Mouse (Mus musculus): ENCODE results near the gene Kalrn. TPM values are rescaled to one million over a fixed set of nuclear protein-coding genes. Genes with fewer than 3 reads are reported as not detected.

The Kalrn gene
- total and polyA plus RNA-seq, 2 experiments from 2014 or later: 19.4 to 44.5 TPM

GRCm38 (mm10) chr16:34516891-34517398, 56.4 kb downstream of the Kalrn start:
- ATAC-seq (ENCODE audit: insufficient read depth, low read depth) (no peak), DNase-seq (ENCODE audit: low spot score) (no peak)
- Histone ChIP-seq H3K9me3 (replicated peaks; ENCODE audit: control insufficient read depth, low read length) (peaks cover 4% of the 10 kb centered on the region; the same call in 1 of the 2 replicates), H3K36me3 (replicated peaks; ENCODE audit: control insufficient read depth, insufficient read depth, low read length) (no peaks in the 10 kb centered on the region), H3K9ac (replicated peaks; ENCODE audit: low read depth, low read length) (no peak overlapping the region), H3K4me2 (ENCODE audit: low read depth, low read length) (no peak overlapping the region), H3K27me3 (ENCODE audit: control insufficient read depth, insufficient read depth, low read length) (no peaks in the 10 kb centered on the region), H3K4me3 (ENCODE audit: low read depth, low read length) (no peak overlapping the region), H3K27ac (ENCODE audit: low read depth) (no peak overlapping the region), H3K4me1 (ENCODE audit: control insufficient read depth, insufficient read depth) (no peaks in the 10 kb centered on the region)
- 60% methylated on average over 12 of the region's 12 CpGs for WGBS
- TF ChIP-seq EP300 (IDR thresholded peaks at IDR 0.05; ENCODE audit: low read depth) (no peak), CTCF (IDR thresholded peaks at IDR 0.05; ENCODE audit: low read depth) (no peak)

GRCm38 (mm10) chr16:34515485-34515884, 57.8 kb downstream of the Kalrn start:
- ATAC-seq (ENCODE audit: insufficient read depth, low read depth) (no peak), DNase-seq (ENCODE audit: low spot score) (no peak)
- TF ChIP-seq EP300 (IDR thresholded peaks at IDR 0.05; ENCODE audit: low read depth) (no peak), CTCF (IDR thresholded peaks at IDR 0.05; ENCODE audit: low read depth) (no peak)
- no peaks in the 10 kb centered on the region for H3K27me3 ChIP-seq (ENCODE audit: control insufficient read depth, insufficient read depth, low read length)
- H3K9me3 ChIP-seq (replicated peaks; ENCODE audit: control insufficient read depth, low read length): peaks cover 4% of the 10 kb centered on the region; the same call in 1 of the 2 replicates
- no peak overlapping the region for H3K9ac ChIP-seq (replicated peaks; ENCODE audit: low read depth, low read length)
- no peak overlapping the region for H3K4me3 ChIP-seq (ENCODE audit: low read depth, low read length)
- no peak overlapping the region for H3K4me2 ChIP-seq (ENCODE audit: low read depth, low read length)
- WGBS: 70% methylated on average over 4 of the region's 4 CpGs
- no peaks in the 10 kb centered on the region for H3K4me1 ChIP-seq (ENCODE audit: control insufficient read depth, insufficient read depth)
- H3K27ac ChIP-seq (ENCODE audit: low read depth): no peak overlapping the region
- H3K36me3 ChIP-seq (replicated peaks; ENCODE audit: control insufficient read depth, insufficient read depth, low read length): no peaks in the 10 kb centered on the region

GRCm38 (mm10) chr16:34513956-34514593, 59.3 kb downstream of the Kalrn start:
- Histone ChIP-seq H3K9me3 (replicated peaks; ENCODE audit: control insufficient read depth, low read length) (no peaks in the 10 kb centered on the region), H3K9ac (replicated peaks; ENCODE audit: low read depth, low read length) (no peak overlapping the region), H3K36me3 (replicated peaks; ENCODE audit: control insufficient read depth, insufficient read depth, low read length) (no peaks in the 10 kb centered on the region), H3K27ac (ENCODE audit: low read depth) (no peak overlapping the region), H3K4me3 (ENCODE audit: low read depth, low read length) (no peak overlapping the region), H3K27me3 (ENCODE audit: control insufficient read depth, insufficient read depth, low read length) (no peaks in the 10 kb centered on the region), H3K4me2 (ENCODE audit: low read depth, low read length) (no peak overlapping the region), H3K4me1 (ENCODE audit: control insufficient read depth, insufficient read depth) (no peaks in the 10 kb centered on the region)
- WGBS: 53% methylated on average over 13 of the region's 13 CpGs
- DNase-seq (ENCODE audit: low spot score) (no peak), ATAC-seq (ENCODE audit: insufficient read depth, low read depth) (peak; percentile 8; the same call in 1 of the 2 replicates)
- no peak for TF ChIP-seq CTCF (IDR thresholded peaks at IDR 0.05; ENCODE audit: low read depth)
- TF ChIP-seq EP300 (IDR thresholded peaks at IDR 0.05; ENCODE audit: low read depth): no peak

GRCm38 (mm10) chr16:34512326-34512725, 61.0 kb downstream of the Kalrn start:
- Histone ChIP-seq H3K27me3 (ENCODE audit: control insufficient read depth, insufficient read depth, low read length) (no peaks in the 10 kb centered on the region), H3K36me3 (replicated peaks; ENCODE audit: control insufficient read depth, insufficient read depth, low read length) (no peaks in the 10 kb centered on the region), H3K4me3 (ENCODE audit: low read depth, low read length) (no peak overlapping the region), H3K4me1 (ENCODE audit: control insufficient read depth, insufficient read depth) (no peaks in the 10 kb centered on the region), H3K9ac (replicated peaks; ENCODE audit: low read depth, low read length) (no peak overlapping the region), H3K4me2 (ENCODE audit: low read depth, low read length) (no peak overlapping the region), H3K9me3 (replicated peaks; ENCODE audit: control insufficient read depth, low read length) (no peaks in the 10 kb centered on the region), H3K27ac (ENCODE audit: low read depth) (no peak overlapping the region)
- no peak for ATAC-seq (ENCODE audit: insufficient read depth, low read depth)
- TF ChIP-seq EP300 (IDR thresholded peaks at IDR 0.05; ENCODE audit: low read depth) (no peak), CTCF (IDR thresholded peaks at IDR 0.05; ENCODE audit: low read depth) (no peak)
- 90% methylated on average over 4 of the region's 4 CpGs for WGBS
- DNase-seq (ENCODE audit: low spot score): no peak

GRCm38 (mm10) chr16:34508125-34508524, 65.2 kb downstream of the Kalrn start:
- Histone ChIP-seq H3K36me3 (replicated peaks; ENCODE audit: control insufficient read depth, insufficient read depth, low read length) (no peaks in the 10 kb centered on the region), H3K9ac (replicated peaks; ENCODE audit: low read depth, low read length) (no peak overlapping the region), H3K27me3 (ENCODE audit: control insufficient read depth, insufficient read depth, low read length) (no peaks in the 10 kb centered on the region), H3K4me2 (ENCODE audit: low read depth, low read length) (no peak overlapping the region), H3K4me3 (ENCODE audit: low read depth, low read length) (no peak overlapping the region), H3K27ac (ENCODE audit: low read depth) (no peak overlapping the region), H3K4me1 (ENCODE audit: control insufficient read depth, insufficient read depth) (no peaks in the 10 kb centered on the region), H3K9me3 (replicated peaks; ENCODE audit: control insufficient read depth, low read length) (no peaks in the 10 kb centered on the region)
- TF ChIP-seq CTCF (IDR thresholded peaks at IDR 0.05; ENCODE audit: low read depth) (no peak), EP300 (IDR thresholded peaks at IDR 0.05; ENCODE audit: low read depth) (no peak)
- no peak for DNase-seq (ENCODE audit: low spot score)
- ATAC-seq (ENCODE audit: insufficient read depth, low read depth): no peak
- WGBS: 74% methylated on average over 1 of the region's 1 CpGs

DNA sequence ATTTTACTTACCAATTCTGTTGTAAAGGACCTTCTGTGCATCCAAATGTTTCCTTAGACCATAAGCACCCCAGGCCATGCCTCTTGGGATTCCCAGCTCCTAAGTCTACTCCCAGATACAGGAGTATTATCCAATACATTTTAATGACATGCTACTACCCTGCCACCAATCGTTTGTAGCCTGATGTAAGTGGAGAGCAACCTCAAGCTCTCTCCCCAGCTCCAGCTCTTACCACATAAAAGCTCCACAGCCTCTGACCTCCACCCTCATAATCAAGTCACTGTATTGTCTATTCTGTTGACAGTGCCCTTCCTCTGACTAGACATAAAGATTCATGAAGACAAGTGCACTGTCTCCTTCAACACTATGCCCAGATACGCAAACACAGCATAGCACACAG, 67.3 kb downstream of the Kalrn start:
- no peak overlapping the region for H3K4me3 ChIP-seq (ENCODE audit: low read depth, low read length)
- 77% methylated on average over 2 of the region's 2 CpGs for WGBS
- no peaks in the 10 kb centered on the region for H3K4me1 ChIP-seq (ENCODE audit: control insufficient read depth, insufficient read depth)
- H3K9me3 ChIP-seq (replicated peaks; ENCODE audit: control insufficient read depth, low read length): no peaks in the 10 kb centered on the region
- DNase-seq (ENCODE audit: low spot score) (no peak), ATAC-seq (ENCODE audit: insufficient read depth, low read depth) (no peak)
- no peak for TF ChIP-seq EP300 (IDR thresholded peaks at IDR 0.05; ENCODE audit: low read depth)
- no peak for TF ChIP-seq CTCF (IDR thresholded peaks at IDR 0.05; ENCODE audit: low read depth)
- no peak overlapping the region for H3K9ac ChIP-seq (replicated peaks; ENCODE audit: low read depth, low read length)
- H3K27me3 ChIP-seq (ENCODE audit: control insufficient read depth, insufficient read depth, low read length): no peaks in the 10 kb centered on the region
- no peak overlapping the region for H3K4me2 ChIP-seq (ENCODE audit: low read depth, low read length)
- no peak overlapping the region for H3K27ac ChIP-seq (ENCODE audit: low read depth)
- no peaks in the 10 kb centered on the region for H3K36me3 ChIP-seq (replicated peaks; ENCODE audit: control insufficient read depth, insufficient read depth, low read length)

Data from heart, postnatal 0 days (tissue).